Mouse (Mus musculus): ENCODE data around the gene Bach2.

GRCm38 (mm10) chr4:32303076-32303475, 64.5 kb downstream of the Bach2 start:
- TF ChIP-seq CTCF (conservative IDR thresholded peaks at IDR 0.05; ENCODE audit: low read length): no peak
- no peak for TF ChIP-seq NANOG (IDR thresholded peaks at IDR 0.05; ENCODE audit: borderline replicate concordance, low read length)
- no peak for TF ChIP-seq POU5F1 (IDR thresholded peaks at IDR 0.05; ENCODE audit: borderline replicate concordance, low read length)

Measured in E14TG2a.4 (cell line).